Mouse (Mus musculus) ES-Bruce4 (cell line): ENCODE data around the gene Foxp1. TPM values are rescaled to one million over a fixed set of nuclear protein-coding genes. Genes with fewer than 3 reads are reported as not detected.

Experiments
- H3K27ac ChIP-seq: 2 replicates; pipeline ENCODE4 v1.5.1; 2012; ENCODE audit warnings: low read length, inconsistent platforms; ENCODE audit not compliant: insufficient read depth
- H3K27me3 ChIP-seq: 2 replicates; pipeline ENCODE4 v1.6.1; 2012; ENCODE audit warnings: mild to moderate bottlenecking, low read length, inconsistent platforms; ENCODE audit not compliant: control insufficient read depth, poor library complexity, insufficient read depth, severe bottlenecking
- H3K36me3 ChIP-seq: 2 replicates; pipeline ENCODE4 v1.6.1; 2012; ENCODE audit warnings: inconsistent platforms, mild to moderate bottlenecking, low read length, moderate library complexity; ENCODE audit not compliant: control insufficient read depth, poor library complexity, insufficient read depth, severe bottlenecking
- H3K4me1 ChIP-seq: one replicate; pipeline ENCODE4 v1.8.1; 2011; ENCODE audit warnings: low read length; ENCODE audit not compliant: control insufficient read depth, insufficient read depth
- H3K4me3 ChIP-seq: 2 replicates; pipeline ENCODE4 v1.5.1; 2011; ENCODE audit warnings: low read depth, mild to moderate bottlenecking, low read length
- H3K9ac ChIP-seq: 2 replicates; pipeline ENCODE4 v1.6.1; 2012; ENCODE audit warnings: low read depth, mild to moderate bottlenecking, inconsistent platforms; ENCODE audit not compliant: poor library complexity, severe bottlenecking
- H3K9me3 ChIP-seq: replicated peaks from 2 replicates; pipeline ENCODE4 v1.6.1; 2012; ENCODE audit warnings: mild to moderate bottlenecking, low read length, inconsistent platforms; ENCODE audit not compliant: control insufficient read depth, poor library complexity, insufficient read depth, severe bottlenecking
- CTCF ChIP-seq: IDR thresholded peaks from one replicate; pipeline ENCODE4 v1.8.1; 2011; ENCODE audit warnings: low read depth, low read length
- EP300 ChIP-seq: IDR thresholded peaks from 2 replicates; pipeline ENCODE4 v1.6.1; 2011; ENCODE audit warnings: low read depth, low read length; ENCODE audit not compliant: insufficient read depth
- POLR2A ChIP-seq: IDR thresholded peaks from one replicate; pipeline ENCODE4 v1.8.1; 2011; ENCODE audit warnings: low read length; ENCODE audit not compliant: insufficient read depth
- polyA plus RNA-seq: library from polyadenylated mRNA; stranded (reverse); fragments of >200 nt; gene quantifications from 2 replicates; pipeline ENCODE4 v1.2.4, GENCODE M21; 2011; ENCODE audit warnings: low read depth; ENCODE audit not compliant: missing spikeins, insufficient read depth, insufficient read length

Gene Foxp1
- polyA plus RNA-seq, 1 experiment: 33.5 TPM

GRCm38 (mm10) chr6:99275381-99276296 lies 246.9 kb downstream of the Foxp1 start:
- H3K9me3 ChIP-seq: no peaks in the 10 kb centered on the region
- no peak overlapping the region for H3K9ac ChIP-seq
- H3K27ac ChIP-seq: no peak overlapping the region
- H3K4me3 ChIP-seq: no peak overlapping the region
- no peaks in the 10 kb centered on the region for H3K27me3 ChIP-seq
- no peaks in the 10 kb centered on the region for H3K4me1 ChIP-seq
- no peak for TF ChIP-seq POLR2A
- no peak for TF ChIP-seq CTCF
- TF ChIP-seq EP300: no peak
- no peaks in the 10 kb centered on the region for H3K36me3 ChIP-seq

DNA sequence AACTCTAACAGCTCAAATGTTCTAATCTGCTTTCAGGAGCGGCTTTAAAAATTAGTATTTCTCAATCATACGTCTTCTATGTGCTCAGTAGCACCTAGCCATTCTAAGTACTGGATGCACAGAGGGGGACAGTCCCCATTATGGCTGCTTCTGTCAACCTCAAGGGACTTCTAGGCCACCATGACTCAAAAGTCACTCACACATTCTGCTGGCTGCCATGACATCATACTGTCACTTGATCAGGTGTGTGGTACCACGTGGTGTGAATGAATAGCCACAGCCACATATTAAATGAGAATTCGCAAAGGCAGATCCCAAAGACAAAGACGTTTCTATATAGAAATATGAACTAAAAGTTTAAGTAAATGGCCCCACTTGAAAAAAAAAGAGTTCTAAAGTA lies 247.9 kb downstream of the Foxp1 start:
- H3K27me3 ChIP-seq: no peaks in the 10 kb centered on the region
- TF ChIP-seq CTCF: no peak
- no peak for TF ChIP-seq POLR2A
- TF ChIP-seq EP300: no peak

DNA sequence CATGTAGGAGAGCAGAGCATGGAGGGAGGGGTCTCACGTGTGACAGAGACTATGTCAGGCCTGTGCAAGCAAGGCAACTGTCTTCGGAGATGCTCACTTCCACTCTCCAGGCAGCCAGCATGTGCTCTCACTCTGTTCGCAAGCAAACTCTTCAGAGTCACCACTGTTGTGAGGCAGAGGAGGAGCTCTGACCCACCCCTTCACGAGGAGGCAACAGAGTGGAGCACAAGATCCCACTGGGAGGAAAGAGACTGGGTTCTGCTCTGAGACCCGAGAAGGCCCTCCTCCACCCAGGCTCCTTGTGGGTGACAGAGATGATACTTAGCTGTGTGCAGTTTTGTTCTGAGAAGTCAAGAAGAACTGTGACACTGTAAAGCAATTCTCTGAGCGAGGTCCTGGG lies 248.3 kb downstream of the Foxp1 start:
- no peaks in the 10 kb centered on the region for H3K36me3 ChIP-seq
- no peaks in the 10 kb centered on the region for H3K27me3 ChIP-seq
- H3K9me3 ChIP-seq: no peaks in the 10 kb centered on the region
- no peak overlapping the region for H3K27ac ChIP-seq
- no peak overlapping the region for H3K9ac ChIP-seq
- no peak overlapping the region for H3K4me3 ChIP-seq
- H3K4me1 ChIP-seq: no peaks in the 10 kb centered on the region
- TF ChIP-seq EP300: no peak
- TF ChIP-seq CTCF: no peak
- TF ChIP-seq POLR2A: no peak

More for the DNA sequence above, 247.9 kb downstream of the Foxp1 start:
- H3K4me3 ChIP-seq: no peak overlapping the region
- H3K9me3 ChIP-seq: no peaks in the 10 kb centered on the region
- no peaks in the 10 kb centered on the region for H3K4me1 ChIP-seq
- H3K9ac ChIP-seq: no peak overlapping the region
- H3K27ac ChIP-seq: no peak overlapping the region
- no peaks in the 10 kb centered on the region for H3K36me3 ChIP-seq

DNA sequence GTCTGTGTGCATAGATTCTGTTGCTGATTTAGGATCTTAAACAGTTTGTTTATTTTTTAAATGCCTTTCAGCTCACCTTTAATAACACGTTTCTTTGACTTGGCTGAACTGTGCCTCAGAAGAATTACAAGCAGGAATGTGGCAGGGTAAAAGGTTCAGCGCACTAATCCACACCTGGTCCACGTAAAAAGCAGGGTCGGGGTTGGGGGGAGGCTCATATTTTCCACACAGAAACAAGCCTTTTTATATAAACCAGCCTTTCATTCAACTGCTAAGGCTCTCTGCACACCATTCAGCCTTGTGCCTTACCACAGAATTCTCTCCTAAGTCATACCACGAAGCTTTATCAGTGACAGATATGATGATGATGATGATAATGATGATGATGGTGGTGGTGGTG lies 249.3 kb downstream of the Foxp1 start:
- Histone ChIP-seq H3K27ac (no peak overlapping the region), H3K4me3 (no peak overlapping the region), H3K9me3 (peaks cover under 1% of the 10 kb centered on the region; the same call in 1 of the 2 replicates), H3K27me3 (no peaks in the 10 kb centered on the region), H3K9ac (no peak overlapping the region), H3K36me3 (no peaks in the 10 kb centered on the region), H3K4me1 (no peaks in the 10 kb centered on the region)
- TF ChIP-seq POLR2A (no peak), EP300 (no peak), CTCF (no peak)

- Histone ChIP-seq H3K4me3 (no peak overlapping the region), H3K27me3 (no peaks in the 10 kb centered on the region), H3K36me3 (no peaks in the 10 kb centered on the region), H3K4me1 (no peaks in the 10 kb centered on the region), H3K9ac (no peak overlapping the region), H3K9me3 (peaks cover 2% of the 10 kb centered on the region; the same call in 1 of the 2 replicates), H3K27ac (no peak overlapping the region)
- TF ChIP-seq EP300 (no peak), POLR2A (no peak), CTCF (no peak)
These were observed 250.3 kb downstream of the Foxp1 start for GRCm38 (mm10) chr6:99272174-99272573.

GRCm38 (mm10) chr6:99271741-99272140 lies 250.8 kb downstream of the Foxp1 start:
- Histone ChIP-seq H3K4me1 (no peaks in the 10 kb centered on the region), H3K27me3 (no peaks in the 10 kb centered on the region), H3K27ac (no peak overlapping the region), H3K9ac (no peak overlapping the region), H3K9me3 (peaks cover 2% of the 10 kb centered on the region; the same call in 1 of the 2 replicates), H3K36me3 (no peaks in the 10 kb centered on the region), H3K4me3 (no peak overlapping the region)
- TF ChIP-seq EP300 (no peak), CTCF (no peak), POLR2A (no peak)
